16 mouse cellular contexts compared by ENCODE assay signal in genomic region chr5:150932596-150932995, GRCm38 (mm10). TPM values are rescaled to one million over a fixed set of nuclear protein-coding genes. Genes with fewer than 3 reads are reported as not detected.
"Had no signal": no experiment of that assay in that cellular context is flagged by ENCODE, and none has a peak within 500 bp of the region (broad histone marks: within the 10 kb centered on the region; RNA-seq: fewer than 3 reads in every experiment).

No protein-coding gene starts in this region.

- H3K36me3 ChIP-seq: liver, embryonic 12.5 days; liver, embryonic 15.5 days; lung, embryonic 15.5 days; midbrain, embryonic 10.5 days; midbrain, embryonic 13.5 days had no signal

- H3K9ac ChIP-seq: liver, embryonic 12.5 days; liver, embryonic 15.5 days; lung, embryonic 15.5 days; midbrain, embryonic 13.5 days had no signal

- H3K27ac ChIP-seq: left cerebral cortex, adult 2 months; liver, embryonic 12.5 days; liver, embryonic 15.5 days; lung, embryonic 15.5 days; midbrain, embryonic 10.5 days; midbrain, embryonic 13.5 days had no signal

- H3K9me3 ChIP-seq: liver, embryonic 12.5 days; liver, embryonic 15.5 days; lung, embryonic 15.5 days; midbrain, embryonic 10.5 days; midbrain, embryonic 13.5 days had no signal

- H3K4me2 ChIP-seq: liver, embryonic 12.5 days; liver, embryonic 15.5 days; lung, embryonic 15.5 days; midbrain, embryonic 13.5 days had no signal

- H3K4me3 ChIP-seq: left cerebral cortex, adult 2 months; liver, embryonic 12.5 days; liver, embryonic 15.5 days; lung, embryonic 15.5 days; megakaryocyte, embryonic 14.5 days; midbrain, embryonic 10.5 days; midbrain, embryonic 13.5 days had no signal

- DNase-seq: layer of hippocampus, postnatal 36 days; lung, adult 18-20 months; lung, postnatal 10 days; lung, postnatal 36 days; thymus, adult 18-20 months; thymus, postnatal 4 days had no signal

- ATAC-seq: intestine, embryonic 16.5 days; liver, embryonic 12.5 days; midbrain, embryonic 13.5 days; midbrain, embryonic 16.5 days had no signal

- H3K27me3 ChIP-seq: liver, embryonic 12.5 days; liver, embryonic 15.5 days; lung, embryonic 15.5 days; megakaryocyte, embryonic 14.5 days; midbrain, embryonic 13.5 days had no signal

- H3K4me1 ChIP-seq: liver, embryonic 12.5 days; liver, embryonic 15.5 days; megakaryocyte, embryonic 14.5 days; midbrain, embryonic 10.5 days; midbrain, embryonic 13.5 days had no signal

RNA-seq across cellular contexts. Expression of gene Kl, which starts 19.8 kb away (rescaled TPM):
- total RNA-seq: monocyte, adult 5-6 weeks had no signal
- polyA plus RNA-seq: liver, embryonic 12.5 days had no signal
